Mouse (Mus musculus): ENCODE measurements around the gene Col25a1. TPM values are rescaled to one million over a fixed set of nuclear protein-coding genes. Genes with fewer than 3 reads are reported as not detected.

Gene Col25a1
- polyA plus RNA-seq, 2 experiments, result 0.94 to 1.1 TPM

DNA sequence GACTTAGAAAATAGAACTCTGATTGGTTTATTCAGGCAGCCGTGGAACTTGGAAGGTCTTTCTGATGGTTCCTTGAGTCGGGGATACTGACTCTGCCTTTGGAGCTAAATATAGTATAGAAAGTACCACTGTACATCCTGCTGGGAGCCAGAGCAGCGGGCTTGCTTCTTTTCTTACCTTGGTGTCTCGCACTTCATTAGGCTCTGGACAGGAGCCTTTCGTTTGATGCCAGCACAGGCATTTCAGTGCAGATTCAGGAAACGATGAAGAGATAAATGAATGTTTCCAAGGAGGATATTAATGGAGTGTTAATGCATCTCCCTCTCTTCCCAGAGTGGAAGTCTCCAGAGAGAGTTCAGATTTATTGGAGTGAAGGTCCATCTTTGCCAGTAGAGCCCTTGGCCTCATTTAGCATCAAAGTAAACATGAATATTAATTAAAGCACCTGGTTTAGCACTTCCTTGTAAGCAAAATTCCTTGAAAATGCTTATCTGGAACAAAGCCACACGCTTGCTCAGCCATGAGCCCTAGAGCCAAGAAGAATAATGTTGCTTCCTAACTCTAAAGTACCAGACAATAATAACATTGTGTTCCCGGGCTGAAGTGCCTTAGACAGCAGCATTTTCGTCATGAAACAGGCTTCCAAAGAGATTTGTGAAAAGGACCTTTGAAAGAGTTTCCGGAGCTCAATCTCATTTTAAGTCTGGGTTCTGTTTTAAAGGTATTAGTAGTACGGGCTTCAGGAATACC, 151.9 kb downstream of the Col25a1 start:
- Histone ChIP-seq H3K9me3 (ENCODE audit: control insufficient read depth, low read length) (no peaks in the 10 kb centered on the region), H3K4me2 (ENCODE audit: low read depth) (no peak overlapping the region), H3K4me1 (replicated peaks; ENCODE audit: control insufficient read depth in 2 of 2, insufficient read depth in 2 of 2, low read length in 1 of 2) (no peaks in the 10 kb centered on the region), H3K36me3 (replicated peaks; ENCODE audit: control insufficient read depth, insufficient read depth, low read depth) (no peaks in the 10 kb centered on the region), H3K9ac (replicated peaks) (no peak overlapping the region), H3K4me3 (ENCODE audit: insufficient read depth in 1 of 2, low read depth in 2 of 2, low read length in 2 of 2) (no peak overlapping the region), H3K27me3 (ENCODE audit: control insufficient read depth, insufficient read depth, low read length) (no peaks in the 10 kb centered on the region), H3K27ac (no peak overlapping the region)
- WGBS (ENCODE audit: insufficient replicate concordance), result 61% methylated on average over 11 of the region's 11 CpGs
- ATAC-seq (ENCODE audit: insufficient read depth), result no peak
- TF ChIP-seq CTCF (IDR thresholded peaks at IDR 0.05; ENCODE audit: low read depth) (no peak), EP300 (IDR thresholded peaks at IDR 0.05; ENCODE audit: low read depth) (no peak)
- DNase-seq (ENCODE audit: low read depth in 3 of 3, low spot score in 3 of 3), result no peak

DNA sequence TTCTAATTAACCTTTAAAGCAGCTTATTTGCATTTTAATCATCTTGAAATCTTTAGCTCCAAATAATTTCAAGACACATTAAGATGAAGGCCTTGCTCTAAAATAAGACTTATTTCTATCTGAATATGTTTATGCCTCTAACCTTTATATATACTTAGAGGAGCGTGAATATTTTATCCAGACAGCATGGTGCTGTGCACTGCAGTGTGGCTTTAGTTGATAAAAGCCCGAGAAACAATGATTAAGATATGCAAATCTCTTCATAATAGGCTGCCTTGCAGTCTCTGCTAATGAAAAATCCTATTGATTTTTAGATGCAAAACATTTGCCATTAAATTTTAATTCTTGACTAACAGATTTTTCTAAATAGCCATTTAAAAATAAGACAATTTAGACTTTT, 156.8 kb downstream of the Col25a1 start:
- H3K9ac ChIP-seq (replicated peaks), result no peak overlapping the region
- no peaks in the 10 kb centered on the region for H3K9me3 ChIP-seq (ENCODE audit: control insufficient read depth, low read length)
- ATAC-seq (ENCODE audit: insufficient read depth), result no peak
- no peaks in the 10 kb centered on the region for H3K4me1 ChIP-seq (replicated peaks; ENCODE audit: control insufficient read depth in 2 of 2, insufficient read depth in 2 of 2, low read length in 1 of 2)
- no peak for TF ChIP-seq CTCF (IDR thresholded peaks at IDR 0.05; ENCODE audit: low read depth)
- H3K4me3 ChIP-seq (ENCODE audit: insufficient read depth in 1 of 2, low read depth in 2 of 2, low read length in 2 of 2), result no peak overlapping the region
- no peaks in the 10 kb centered on the region for H3K36me3 ChIP-seq (replicated peaks; ENCODE audit: control insufficient read depth, insufficient read depth, low read depth)
- no peak overlapping the region for H3K27ac ChIP-seq
- WGBS (ENCODE audit: insufficient replicate concordance), result 48% methylated on average over 2 of the region's 2 CpGs
- H3K27me3 ChIP-seq (ENCODE audit: control insufficient read depth, insufficient read depth, low read length), result no peaks in the 10 kb centered on the region
- no peak overlapping the region for H3K4me2 ChIP-seq (ENCODE audit: low read depth)
- no peak for DNase-seq (ENCODE audit: low read depth in 3 of 3, low spot score in 3 of 3)

DNA sequence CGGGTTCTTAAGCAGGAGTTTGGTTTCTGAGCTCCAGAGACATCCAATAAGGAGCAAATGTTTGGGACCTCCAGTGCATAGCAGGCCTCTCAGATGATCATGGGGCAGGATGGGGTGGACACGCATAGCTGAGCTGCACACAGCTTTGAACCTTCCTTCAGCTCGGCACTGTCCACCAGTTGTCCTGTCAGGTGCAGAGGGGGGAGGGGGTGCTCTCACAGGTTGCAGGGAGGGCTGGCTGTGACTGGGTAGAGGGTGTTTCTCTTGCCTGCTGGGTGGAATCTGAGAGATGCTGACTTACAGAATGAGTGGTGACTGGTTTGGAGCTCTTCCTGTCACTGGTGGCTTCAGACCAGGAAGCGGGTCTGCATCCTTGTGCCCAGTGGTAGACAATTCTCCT, 157.5 kb downstream of the Col25a1 start:
- Histone ChIP-seq H3K27me3 (ENCODE audit: control insufficient read depth, insufficient read depth, low read length) (no peaks in the 10 kb centered on the region), H3K27ac (no peak overlapping the region), H3K36me3 (replicated peaks; ENCODE audit: control insufficient read depth, insufficient read depth, low read depth) (no peaks in the 10 kb centered on the region), H3K4me1 (replicated peaks; ENCODE audit: control insufficient read depth in 2 of 2, insufficient read depth in 2 of 2, low read length in 1 of 2) (no peaks in the 10 kb centered on the region), H3K4me3 (ENCODE audit: insufficient read depth in 1 of 2, low read depth in 2 of 2, low read length in 2 of 2) (no peak overlapping the region), H3K4me2 (ENCODE audit: low read depth) (no peak overlapping the region), H3K9me3 (ENCODE audit: control insufficient read depth, low read length) (no peaks in the 10 kb centered on the region), H3K9ac (replicated peaks) (no peak overlapping the region)
- ATAC-seq (ENCODE audit: insufficient read depth) (no peak), DNase-seq (ENCODE audit: low read depth in 3 of 3, low spot score in 3 of 3) (no peak)
- 69% methylated on average over 4 of the region's 4 CpGs for WGBS (ENCODE audit: insufficient replicate concordance)
- TF ChIP-seq EP300 (IDR thresholded peaks at IDR 0.05; ENCODE audit: low read depth) (no peak), CTCF (IDR thresholded peaks at IDR 0.05; ENCODE audit: low read depth) (no peak)

DNA sequence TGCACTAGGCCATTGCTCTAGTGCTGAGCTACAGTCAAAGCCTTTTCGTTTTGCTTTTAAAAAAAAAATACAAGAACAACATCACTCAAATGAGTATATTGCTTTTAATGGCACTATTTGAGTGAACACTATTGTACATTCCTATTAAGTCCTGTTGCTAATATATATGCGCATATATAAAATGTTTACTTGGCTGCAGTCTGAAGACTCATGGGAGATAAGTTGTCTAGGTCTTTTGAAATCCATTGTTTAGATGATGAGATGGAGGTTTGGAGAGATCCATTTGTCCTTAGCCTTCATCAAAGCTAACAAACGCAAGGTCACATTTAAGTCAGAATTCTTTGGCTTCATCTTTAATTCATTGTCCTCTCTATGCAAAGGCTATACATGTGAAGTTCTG, 157.9 kb downstream of the Col25a1 start:
- no peaks in the 10 kb centered on the region for H3K27me3 ChIP-seq (ENCODE audit: control insufficient read depth, insufficient read depth, low read length)
- H3K4me2 ChIP-seq (ENCODE audit: low read depth), result no peak overlapping the region
- no peak overlapping the region for H3K27ac ChIP-seq
- no peak for TF ChIP-seq CTCF (IDR thresholded peaks at IDR 0.05; ENCODE audit: low read depth)
- TF ChIP-seq EP300 (IDR thresholded peaks at IDR 0.05; ENCODE audit: low read depth), result no peak
- no peaks in the 10 kb centered on the region for H3K4me1 ChIP-seq (replicated peaks; ENCODE audit: control insufficient read depth in 2 of 2, insufficient read depth in 2 of 2, low read length in 1 of 2)
- no peaks in the 10 kb centered on the region for H3K9me3 ChIP-seq (ENCODE audit: control insufficient read depth, low read length)
- no peak for DNase-seq (ENCODE audit: low read depth in 3 of 3, low spot score in 3 of 3)
- WGBS (ENCODE audit: insufficient replicate concordance), result 66% methylated on average over 3 of the region's 3 CpGs
- no peaks in the 10 kb centered on the region for H3K36me3 ChIP-seq (replicated peaks; ENCODE audit: control insufficient read depth, insufficient read depth, low read depth)
- H3K9ac ChIP-seq (replicated peaks), result no peak overlapping the region
- H3K4me3 ChIP-seq (ENCODE audit: insufficient read depth in 1 of 2, low read depth in 2 of 2, low read length in 2 of 2), result no peak overlapping the region
- no peak for ATAC-seq (ENCODE audit: insufficient read depth)

GRCm38 (mm10) chr3:130290175-130290574, 158.9 kb downstream of the Col25a1 start:
- TF ChIP-seq CTCF (IDR thresholded peaks at IDR 0.05; ENCODE audit: low read depth), result no peak
- TF ChIP-seq EP300 (IDR thresholded peaks at IDR 0.05; ENCODE audit: low read depth), result no peak
- no peaks in the 10 kb centered on the region for H3K27me3 ChIP-seq (ENCODE audit: control insufficient read depth, insufficient read depth, low read length)
- H3K4me3 ChIP-seq (ENCODE audit: insufficient read depth in 1 of 2, low read depth in 2 of 2, low read length in 2 of 2), result no peak overlapping the region
- 69% methylated on average over 6 of the region's 6 CpGs for WGBS (ENCODE audit: insufficient replicate concordance)
- no peak overlapping the region for H3K27ac ChIP-seq
- no peak for DNase-seq (ENCODE audit: low read depth in 3 of 3, low spot score in 3 of 3)
- no peak for ATAC-seq (ENCODE audit: insufficient read depth)
- no peaks in the 10 kb centered on the region for H3K9me3 ChIP-seq (ENCODE audit: control insufficient read depth, low read length)
- no peak overlapping the region for H3K4me2 ChIP-seq (ENCODE audit: low read depth)
- H3K36me3 ChIP-seq (replicated peaks; ENCODE audit: control insufficient read depth, insufficient read depth, low read depth), result no peaks in the 10 kb centered on the region
- no peaks in the 10 kb centered on the region for H3K4me1 ChIP-seq (replicated peaks; ENCODE audit: control insufficient read depth in 2 of 2, insufficient read depth in 2 of 2, low read length in 1 of 2)
- no peak overlapping the region for H3K9ac ChIP-seq (replicated peaks)

All from liver, embryonic 14.5 days (tissue).